Mouse (Mus musculus): ENCODE measurements around the gene Mcfd2. TPM values are rescaled to one million over a fixed set of nuclear protein-coding genes. Genes with fewer than 3 reads are reported as not detected.
A peak's percentile ranks its signal among the peaks of the same experiment; 100 is the strongest.
"Not testable (repeated sequence)": the region's sequence is repeated elsewhere in the genome, so short reads cannot be mapped to it uniquely, and the experiment has no call there.

The Mcfd2 gene
- 10 to 100 TPM; 39.7 to 42.0 TPM for total RNA-seq (2021)
- long read RNA-seq, experiment 1, transcript Mcfd2-201 (4 exons, 2,038 nt) = major isoform, 61 of 91 reads
- long read RNA-seq, experiment 1, transcript Mcfd2-206 (5 exons, 603 nt) = minor isoform, 6 of 91 reads
- long read RNA-seq, experiment 1, partial matches to known transcripts = 4 of 91 reads
- long read RNA-seq, experiment 1, other reads (novel, unspliced or antisense) = 18 of 91 reads
- long read RNA-seq, experiment 2, transcript Mcfd2-206 (5 exons, 603 nt) = minor isoform, 6 of 77 reads
- long read RNA-seq, experiment 2, transcript Mcfd2-201 (4 exons, 2,038 nt) = major isoform, 51 of 77 reads
- long read RNA-seq, experiment 2, partial matches to known transcripts = 3 of 77 reads
- long read RNA-seq, experiment 2, other reads (novel, unspliced or antisense) = 15 of 77 reads

DNA sequence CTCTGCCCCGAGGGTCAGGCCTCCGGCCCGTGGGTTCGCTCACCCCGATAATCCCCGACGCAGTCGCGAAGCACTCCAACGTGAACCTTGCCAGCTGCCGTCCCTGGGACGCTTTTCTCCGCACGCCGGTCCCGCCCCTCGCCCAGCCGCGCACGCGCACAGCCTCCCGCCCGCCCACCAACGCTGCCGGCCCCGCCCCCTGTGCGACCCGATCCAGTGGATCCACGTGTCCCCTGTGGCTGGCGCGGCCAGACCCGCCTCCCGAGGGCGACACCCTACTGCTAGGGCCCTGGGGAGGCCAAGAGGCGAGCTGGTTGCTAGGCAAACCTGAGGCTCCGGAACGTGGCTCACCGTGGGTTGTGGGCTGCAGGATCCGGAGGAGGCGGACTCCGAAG lies at the start of gene Mcfd2:
TSS of gene Mcfd2 (minus strand) at position 144 of the 395 bp plus-strand sequence.
- peak; percentile 97 for DNase-seq

DNA sequence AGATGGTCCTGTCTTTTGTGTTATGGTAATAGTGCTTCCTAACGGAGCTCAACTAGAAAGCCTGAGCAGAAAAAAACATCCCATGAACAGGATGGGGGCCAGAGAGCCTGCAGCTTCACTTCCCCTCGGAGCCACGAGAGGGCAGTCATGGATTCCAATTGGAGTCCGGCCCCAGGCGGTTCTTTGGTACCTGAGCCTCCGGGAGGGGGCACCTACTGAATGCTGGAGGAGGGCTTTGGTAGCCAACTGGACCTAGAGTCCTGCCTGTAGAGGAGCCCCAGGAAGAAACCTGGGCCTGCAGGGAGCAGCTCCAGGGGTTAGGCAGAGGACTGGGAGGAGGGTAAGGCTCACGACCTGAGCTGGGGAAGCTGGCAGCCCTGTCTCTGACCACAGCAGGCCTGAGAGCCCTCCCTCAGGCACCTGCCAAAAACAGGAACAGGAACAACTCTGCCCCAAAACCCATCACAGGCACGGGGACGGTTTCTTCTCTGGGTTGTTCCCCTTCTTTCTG lies 49.3 kb upstream of the Mcfd2 start:
- peak; percentile 94 to 97 for DNase-seq
- intact Hi-C loops (cut with DNase I) = loop anchor here (1.0 to 10.0 kb wide), 3 partner anchors 132 to 350 kb away; partner anchors contain the start of gene Calm2

More for the DNA sequence above, at the start of gene Mcfd2:
- intact Hi-C loops (cut with DNase I) = loop anchor here (5.0 kb wide), 1 partner anchor 1118 kb away; the partner anchor contains the start of gene Srbd1

DNA sequence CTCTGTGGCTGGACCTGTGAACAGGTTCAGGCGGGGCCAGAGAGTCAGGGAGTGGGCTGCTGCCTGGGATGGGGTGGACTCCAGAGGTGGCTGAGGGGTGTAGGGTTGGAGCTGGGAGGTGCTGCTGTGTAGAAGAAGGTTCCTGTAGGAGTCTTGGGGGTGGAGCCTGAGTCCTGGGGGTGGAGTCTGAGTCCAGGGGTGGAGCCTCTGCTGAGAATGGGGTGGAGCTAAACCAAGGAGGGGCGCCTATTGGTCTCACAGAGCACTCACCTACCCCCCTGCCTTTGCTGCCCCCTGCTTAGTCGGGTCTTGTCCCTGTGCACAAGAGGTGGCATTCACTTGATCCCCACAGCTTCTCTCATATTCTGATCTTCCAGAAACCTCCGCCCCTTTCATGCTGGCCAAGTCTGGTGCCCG lies 48.8 kb upstream of the Mcfd2 start:
- peak in 1 of 2 experiments; percentile 54 for DNase-seq
- intact Hi-C loops (cut with DNase I) = loop anchor here (2.0 to 10.0 kb wide), 2 partner anchors 132 to 350 kb away; partner anchors contain the start of gene Calm2

DNA sequence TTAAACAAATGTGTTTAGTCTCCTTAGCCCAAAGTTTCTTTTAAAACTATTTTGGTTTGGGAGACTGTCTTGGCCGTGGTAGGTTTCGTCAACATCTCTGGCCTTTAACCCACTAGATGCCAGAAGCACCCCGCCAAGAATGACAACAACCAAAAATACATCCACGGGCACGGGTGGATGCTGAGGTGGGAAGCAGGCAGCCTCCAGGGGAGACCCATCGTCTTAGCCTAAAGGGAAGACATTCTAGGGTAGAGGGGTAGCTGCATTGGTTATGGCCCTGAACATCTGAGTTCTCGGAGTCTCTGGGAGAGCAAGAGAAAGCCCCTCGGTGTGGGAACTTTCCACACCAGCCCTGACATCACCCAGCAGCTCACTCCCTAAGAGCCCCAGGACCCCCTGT lies 48.4 kb upstream of the Mcfd2 start:
- intact Hi-C loops (cut with DNase I) = loop anchor here (2.0 to 10.0 kb wide), 2 partner anchors 133 to 351 kb away; partner anchors contain the start of gene Calm2
- DNase-seq = no peak

DNA sequence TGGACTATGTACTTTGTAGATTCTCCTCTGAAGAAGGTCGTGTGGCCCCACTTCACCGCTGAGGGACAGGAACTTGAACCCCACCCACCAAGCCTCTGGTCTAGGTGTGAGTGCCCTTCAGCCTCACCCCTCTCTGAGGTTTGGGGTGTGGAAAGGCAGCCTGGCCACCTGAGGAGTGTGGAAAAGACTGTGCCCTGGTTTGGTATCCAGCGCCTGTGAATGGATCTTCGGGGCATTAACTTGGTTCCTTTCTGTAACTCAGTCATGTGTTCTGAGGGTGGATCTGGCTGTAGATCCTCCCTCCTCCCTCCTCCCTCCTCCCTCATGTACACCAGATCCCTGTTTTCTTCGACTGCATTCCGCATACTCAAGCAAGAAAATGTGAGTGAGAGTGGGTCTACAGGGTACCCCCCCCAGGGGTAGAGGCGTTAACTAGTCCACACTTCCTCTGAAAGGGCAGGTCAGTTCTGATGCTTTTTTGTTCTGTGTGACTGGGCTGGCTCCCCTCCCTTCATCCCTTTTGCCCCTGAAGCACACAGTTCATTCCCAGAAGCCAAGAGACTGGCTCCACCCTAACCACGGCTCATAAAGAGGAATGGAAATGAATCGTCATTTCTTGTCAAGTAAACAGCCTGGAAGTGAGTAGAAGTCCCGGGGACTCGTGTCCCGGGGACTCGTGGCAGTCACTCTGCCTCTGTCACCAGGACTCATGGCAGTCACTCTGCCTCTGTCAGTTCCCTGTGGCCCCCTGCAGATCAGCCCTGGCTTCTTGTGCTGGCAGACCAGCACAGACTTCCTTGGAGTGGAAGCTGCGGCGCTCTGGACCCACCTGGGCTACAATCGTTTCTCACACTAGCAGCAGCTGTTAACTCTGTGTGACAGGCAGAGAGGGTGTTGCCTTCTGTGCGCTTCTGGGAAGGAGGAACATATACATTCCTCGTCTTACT lies 47.5 kb upstream of the Mcfd2 start:
- DNase-seq = no peak
- intact Hi-C loops (cut with DNase I) = loop anchor here (10.0 kb wide), 1 partner anchor 352 kb away; no protein-coding TSS in a partner anchor

DNA sequence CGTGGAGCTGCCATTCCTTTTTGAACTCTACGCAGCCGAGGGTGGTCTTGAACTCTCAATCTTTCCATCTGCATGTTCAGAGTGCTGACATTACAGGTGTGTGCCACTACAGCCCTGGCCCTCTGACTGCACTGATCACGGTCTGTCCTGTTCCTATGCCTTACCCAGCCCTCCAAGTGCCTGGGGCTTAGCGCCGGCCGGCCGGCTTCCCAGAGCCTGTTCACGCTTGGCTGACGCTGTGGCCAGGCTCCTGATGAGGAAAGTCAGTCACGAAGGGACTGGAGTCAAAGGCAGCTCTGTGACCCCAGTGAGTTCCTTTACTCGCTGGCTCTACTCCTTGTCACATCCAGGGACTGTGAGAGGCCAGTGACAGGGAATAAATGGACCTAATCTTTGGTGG lies 46.6 kb upstream of the Mcfd2 start:
- no peak for DNase-seq
- intact Hi-C loops (cut with DNase I) = loop anchor here (10.0 kb wide), 1 partner anchor 352 kb away; no protein-coding TSS in a partner anchor

DNA sequence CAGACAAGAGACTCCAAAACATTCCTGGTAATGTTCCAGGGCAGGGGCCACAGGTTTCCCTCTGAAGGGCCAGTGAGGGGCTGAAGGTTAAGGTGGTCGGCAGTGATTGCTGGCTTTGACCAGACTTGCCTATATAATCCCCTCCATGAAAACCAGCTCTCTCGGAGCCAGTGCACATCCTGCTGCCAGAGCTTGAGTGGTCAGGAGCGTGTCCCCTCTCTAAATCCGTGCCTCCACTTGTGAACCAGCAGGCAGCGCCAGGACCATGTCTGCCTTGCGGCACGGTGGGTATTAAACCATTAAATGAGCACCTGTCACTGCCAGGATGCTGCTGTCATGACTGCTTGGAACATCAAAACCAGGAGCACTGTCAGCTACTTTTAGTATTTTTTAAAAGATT lies 44.8 kb upstream of the Mcfd2 start:
- no peak for DNase-seq
- intact Hi-C loops (cut with DNase I) = loop anchor here (10.0 kb wide), 1 partner anchor 354 kb away; no protein-coding TSS in a partner anchor

DNA sequence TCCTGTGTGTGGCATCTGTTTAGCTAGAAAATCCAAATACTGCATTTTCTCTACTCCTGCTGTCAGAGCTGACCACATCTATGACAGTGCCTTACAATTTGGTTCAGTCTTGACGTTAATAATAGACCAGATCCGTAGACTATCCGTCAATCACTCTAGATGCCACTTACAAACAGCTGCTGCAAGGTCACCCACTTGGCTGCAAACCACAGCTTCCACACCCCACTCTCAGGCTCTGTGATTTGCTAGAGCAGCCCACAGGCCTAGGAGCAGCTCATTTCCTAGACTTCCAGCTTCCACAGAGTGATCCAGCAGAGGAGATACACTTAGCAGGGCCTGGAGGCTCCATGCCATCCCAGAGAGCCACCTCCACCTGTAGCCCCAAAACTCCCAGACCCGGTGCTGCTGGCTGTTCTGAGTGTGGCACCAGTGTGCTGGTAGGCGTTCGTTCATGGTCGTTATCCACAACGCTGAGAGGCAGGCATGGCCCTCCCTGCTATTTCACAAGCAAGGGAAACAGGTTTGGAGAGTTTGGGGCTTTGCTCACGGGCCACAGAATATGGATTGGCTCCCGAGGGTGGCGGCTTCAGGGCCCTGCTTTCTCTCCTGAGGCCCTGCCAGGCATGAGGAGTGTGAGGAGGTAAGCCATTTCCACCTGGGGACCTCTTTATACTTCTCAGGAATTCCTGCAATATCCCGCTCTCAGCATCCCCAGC lies 43.5 kb upstream of the Mcfd2 start:
- intact Hi-C loops (cut with DNase I) = no loop called here
- DNase-seq = no peak

DNA sequence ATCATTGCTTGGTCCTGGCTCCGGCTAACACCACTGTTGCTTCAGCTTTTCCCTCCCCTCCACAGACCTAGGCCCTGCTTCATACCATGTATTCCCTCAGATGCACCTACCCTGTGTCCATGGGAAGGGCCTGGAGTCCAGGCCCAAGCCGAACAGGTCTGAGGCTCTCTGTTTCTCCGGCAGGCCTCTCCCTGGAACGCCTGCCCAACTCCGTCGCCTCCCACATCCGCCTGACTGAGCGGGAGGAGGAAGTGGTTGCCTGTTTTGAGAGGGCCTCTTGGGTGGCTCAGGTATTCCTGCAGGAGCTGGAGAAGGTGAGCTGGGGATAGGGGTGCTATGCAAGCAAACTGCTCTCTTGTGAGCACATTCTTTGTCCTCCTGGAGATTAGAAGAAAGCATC lies 41.0 kb upstream of the Mcfd2 start:
- intact Hi-C loops (cut with DNase I) = no loop called here
- no peak for DNase-seq

DNA sequence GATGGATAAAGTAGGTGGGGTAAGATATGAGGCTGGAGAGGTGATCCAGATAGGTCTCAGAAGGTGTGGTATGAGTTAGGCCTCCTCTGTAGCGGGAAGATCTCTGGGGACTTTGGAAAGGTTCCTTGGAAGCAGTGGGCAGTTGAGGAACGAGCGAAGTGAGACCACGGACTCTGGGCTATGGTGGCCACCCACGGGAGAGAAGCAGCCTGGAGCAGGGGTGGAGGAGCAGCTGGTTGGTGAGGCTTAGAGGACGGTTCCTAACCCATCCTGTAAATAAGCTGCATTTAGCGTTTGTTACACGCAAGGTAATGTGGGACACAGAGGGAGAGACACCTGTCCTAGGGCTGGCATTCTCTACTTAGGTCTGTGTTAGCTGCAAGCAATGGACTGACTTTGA lies 39.3 kb upstream of the Mcfd2 start:
- no peak for DNase-seq
- intact Hi-C loops (cut with DNase I) = no loop called here

DNA sequence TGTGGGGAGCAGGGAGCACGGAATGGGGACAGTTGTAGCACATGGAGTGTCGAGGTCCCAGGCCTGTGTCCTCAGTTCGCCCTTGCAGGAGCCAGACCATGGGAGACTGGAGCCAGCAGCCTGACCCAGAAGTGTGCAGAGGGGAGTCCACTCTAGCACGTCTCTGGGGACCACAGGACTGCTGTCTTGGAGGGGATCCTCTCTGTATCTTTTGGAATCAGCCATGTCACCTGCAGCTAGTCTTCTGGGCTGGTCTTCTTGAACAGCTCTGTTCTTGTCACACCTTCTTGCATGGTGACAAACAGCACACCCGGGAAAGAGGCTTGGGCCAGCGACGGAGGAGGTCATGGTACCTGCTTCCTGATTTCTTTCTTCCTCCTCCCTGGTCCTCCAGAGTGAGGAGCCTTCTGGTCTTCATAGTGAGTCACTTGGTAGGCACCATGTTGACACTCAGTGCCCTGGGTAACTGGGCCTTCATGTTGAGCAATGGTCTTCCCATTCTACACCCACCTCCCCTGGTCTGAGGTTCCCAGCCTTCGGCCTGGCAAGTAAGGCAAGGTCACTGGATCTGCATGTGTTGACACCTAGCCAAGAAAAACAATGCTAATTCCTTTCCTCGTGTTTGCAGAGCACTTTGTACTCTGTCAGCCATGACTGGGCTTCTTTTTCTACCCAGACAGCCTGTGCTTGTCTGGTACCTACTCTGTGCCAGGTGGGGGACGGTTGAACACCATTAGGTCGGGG lies 38.6 kb upstream of the Mcfd2 start:
- no peak for DNase-seq
- intact Hi-C loops (cut with DNase I) = no loop called here

DNA sequence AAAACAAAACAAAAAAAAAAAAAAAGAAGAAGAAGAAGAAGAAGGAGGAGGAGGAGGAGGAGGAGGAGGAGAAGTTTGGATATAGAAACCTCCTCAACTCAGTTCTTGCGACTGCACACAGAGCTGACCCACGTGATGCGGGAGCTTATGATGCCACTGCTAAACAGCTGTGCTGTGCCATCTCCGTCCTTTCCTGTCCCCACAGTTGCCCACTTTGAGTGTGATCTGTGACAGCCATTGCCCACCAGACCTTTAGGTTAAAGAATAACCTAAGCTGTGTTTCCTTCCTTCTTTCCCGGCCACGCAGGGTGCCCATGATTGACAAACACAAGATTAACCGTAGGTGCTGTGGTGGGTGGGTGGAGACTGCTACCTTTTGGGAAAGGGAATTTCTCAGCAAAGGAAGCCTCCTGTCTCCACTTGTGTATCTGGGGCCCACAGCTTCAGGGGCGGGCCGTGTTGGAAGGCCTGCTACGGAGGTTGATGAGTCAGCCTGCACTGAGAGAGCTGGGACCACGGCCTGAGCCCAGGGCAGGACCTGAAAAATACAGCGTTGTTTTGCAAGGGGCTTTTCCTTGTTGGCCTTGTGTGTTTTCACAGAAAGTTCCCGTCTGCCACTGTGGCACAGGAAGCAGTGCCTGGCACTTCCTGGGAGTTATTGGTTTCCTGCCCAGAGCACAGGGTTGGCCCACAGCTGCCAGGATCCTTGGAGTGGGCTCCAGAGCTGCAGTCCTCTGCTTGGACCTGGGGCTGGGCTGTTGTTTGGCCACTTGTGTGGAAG lies 36.5 kb upstream of the Mcfd2 start:
- peak in 1 of 2 experiments; percentile 41 for DNase-seq
- intact Hi-C loops (cut with DNase I) = no loop called here

DNA sequence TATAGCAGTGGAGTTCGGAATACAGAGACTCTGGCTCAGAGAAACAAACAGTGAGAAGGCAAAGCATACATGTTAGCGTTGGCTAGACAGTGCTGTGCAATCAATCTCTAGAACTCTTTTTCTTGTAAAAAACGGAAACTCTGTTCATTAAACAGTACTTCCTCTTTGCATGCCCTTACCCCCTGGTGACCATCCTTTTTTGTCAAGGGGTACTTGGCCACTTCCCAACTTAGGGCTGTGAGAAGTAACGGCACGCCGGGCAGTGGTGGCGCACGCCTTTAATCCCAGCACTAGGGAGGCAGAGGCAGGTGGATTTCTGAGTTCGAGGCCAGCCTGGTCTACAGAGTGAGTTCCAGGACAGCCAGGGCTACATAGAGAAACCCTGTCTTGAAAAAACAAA lies 35.9 kb upstream of the Mcfd2 start:
- intact Hi-C loops (cut with DNase I); DNase-seq: not testable (repeated sequence)

DNA sequence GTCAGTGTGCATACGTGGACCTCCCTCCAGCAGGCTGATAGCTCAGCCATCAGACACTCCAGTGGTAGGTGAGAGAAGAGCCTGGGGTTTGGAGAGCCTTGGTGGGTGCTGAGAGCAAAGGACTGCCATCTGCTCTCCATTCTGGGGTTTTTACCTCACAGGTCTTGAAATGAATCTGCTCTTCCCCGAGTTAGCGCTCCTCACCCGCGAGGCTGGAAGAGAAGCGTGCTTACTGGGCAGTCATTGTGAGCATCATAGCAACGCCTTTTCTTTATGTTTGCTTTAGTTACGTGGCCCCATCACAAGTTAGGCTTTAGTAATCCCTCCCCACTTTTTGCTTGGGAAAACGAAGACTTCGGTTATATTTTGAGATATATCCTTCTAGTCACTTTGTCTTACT lies 34.6 kb upstream of the Mcfd2 start:
- DNase-seq = no peak
- intact Hi-C loops (cut with DNase I) = no loop called here

DNA sequence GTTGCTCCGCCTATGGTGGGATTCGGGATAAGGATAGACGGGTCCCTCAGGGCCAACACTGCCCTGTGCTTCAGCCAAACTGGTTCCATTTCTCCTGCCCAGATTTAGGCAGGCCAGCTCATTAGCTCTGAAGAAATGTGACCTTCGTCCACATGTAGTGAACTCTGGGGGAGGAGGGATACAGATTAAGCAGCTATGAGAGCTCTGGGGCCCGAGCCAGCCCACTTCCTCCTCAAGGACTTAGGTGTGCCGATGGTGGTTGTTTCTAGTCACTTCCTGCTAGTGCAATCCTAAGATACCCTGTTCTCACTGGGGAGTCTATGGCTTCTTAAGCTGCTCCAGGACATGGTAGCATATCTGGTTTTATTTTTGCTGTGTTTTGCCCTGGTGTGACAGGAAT lies 33.2 kb upstream of the Mcfd2 start:
- DNase-seq = no peak
- intact Hi-C loops (cut with DNase I) = no loop called here

DNA sequence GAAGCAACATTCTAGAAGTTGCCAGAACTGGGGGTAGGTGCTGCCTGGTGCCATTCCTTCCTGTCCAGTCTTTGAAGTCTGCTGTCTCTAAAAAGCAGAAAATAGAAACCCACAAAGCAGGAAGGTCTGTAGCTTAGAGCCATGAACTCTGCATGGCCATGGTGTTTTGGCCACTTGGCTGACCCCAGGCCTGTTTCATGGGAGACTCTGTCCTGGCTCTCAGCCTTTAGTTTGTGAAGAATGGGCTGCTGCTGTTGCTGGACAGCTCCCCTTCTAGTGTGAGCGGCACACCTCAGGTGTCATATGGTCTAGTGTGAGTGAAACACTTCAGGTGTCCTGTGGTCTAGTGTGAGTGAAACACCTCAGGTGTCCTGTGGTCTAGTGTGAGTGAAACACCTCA lies 31.0 kb upstream of the Mcfd2 start:
- intact Hi-C loops (cut with DNase I); DNase-seq: not testable (repeated sequence)

DNA sequence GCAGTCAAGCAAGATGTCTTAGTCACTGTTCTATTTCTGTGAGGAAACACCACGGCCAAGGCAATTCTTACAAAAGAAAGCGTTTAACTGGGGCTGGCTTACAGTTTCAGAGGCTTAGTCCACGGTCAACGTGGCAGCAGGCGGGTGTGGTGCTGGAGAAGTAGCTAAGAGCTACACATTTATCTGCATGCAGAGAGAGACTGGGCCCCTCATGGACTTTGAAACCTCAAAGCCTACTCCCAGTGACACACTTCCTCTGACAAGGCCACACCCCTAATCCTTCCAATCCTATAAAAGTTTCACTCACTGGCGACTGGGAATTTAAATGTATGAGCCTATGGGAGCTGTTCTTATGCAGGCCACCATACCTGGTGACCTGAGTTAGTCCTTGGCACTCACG lies 30.0 kb upstream of the Mcfd2 start:
- no peak for DNase-seq
- intact Hi-C loops (cut with DNase I) = no loop called here

DNA sequence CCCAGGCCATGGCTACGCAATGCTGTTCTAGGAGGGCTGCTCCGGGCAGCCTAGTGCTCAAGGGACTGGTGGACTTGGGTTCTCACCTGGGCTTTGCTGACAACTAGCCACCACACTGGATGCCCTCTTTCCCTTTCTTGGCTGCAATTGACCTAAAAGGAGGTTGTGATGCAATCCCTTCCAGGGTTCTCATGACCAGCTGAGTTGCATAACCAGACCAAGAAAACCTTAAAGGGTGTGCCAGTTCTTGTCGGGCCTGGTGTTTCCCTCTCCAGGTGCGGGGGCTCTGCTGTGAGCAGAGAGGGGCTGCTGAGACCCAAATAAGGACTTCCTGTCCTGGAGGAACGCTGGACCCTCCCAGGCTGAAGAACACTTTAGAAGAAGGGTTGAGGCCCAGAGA lies 27.4 kb upstream of the Mcfd2 start:
- DNase-seq = no peak
- intact Hi-C loops (cut with DNase I) = no loop called here

DNA sequence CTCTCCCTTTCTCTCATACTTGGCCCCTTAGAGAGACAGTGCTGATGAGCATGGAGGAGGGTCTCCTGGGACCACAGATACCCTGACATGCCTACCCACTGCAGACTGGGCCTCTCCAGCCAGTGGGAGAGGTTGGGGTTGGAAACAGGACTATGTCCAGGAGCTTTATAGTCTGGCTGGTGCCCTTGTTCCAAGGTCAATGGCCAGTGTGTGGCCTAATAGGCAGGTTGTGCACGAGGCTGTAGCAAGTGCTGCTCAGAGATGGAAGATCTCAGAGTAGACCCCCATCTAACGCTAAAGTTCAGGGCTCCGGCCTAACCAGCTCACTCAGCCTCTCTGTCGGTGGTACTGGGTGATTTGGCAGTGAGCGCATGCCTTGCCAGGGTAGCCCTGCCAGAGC lies 26.0 kb upstream of the Mcfd2 start:
- intact Hi-C loops (cut with DNase I) = no loop called here
- no peak for DNase-seq
